Comparison of ENCODE assay signal across 8 mouse cellular contexts in genomic region chr12:13129677-13130082, GRCm38 (mm10).
DNase-seq lines count a peak whose midpoint lies in the region; ATAC-seq and TF ChIP-seq lines count a peak whose summit lies in the region.

No protein-coding gene starts in this region.

- no peak for TF ChIP-seq CTCF in liver, postnatal 0 days (IDR thresholded peaks at IDR 0.05; ENCODE audit: low read depth)

- WGBS in liver, postnatal 0 days (ENCODE audit: insufficient replicate concordance), result 77% methylated on average over 7 of the region's 8 CpGs
- WGBS in midbrain, embryonic 11.5 days, result 89% methylated on average over 8 of the region's 8 CpGs

- no peak for TF ChIP-seq EP300 in liver, postnatal 0 days (IDR thresholded peaks at IDR 0.05; ENCODE audit: low read depth)

- H3K27me3 ChIP-seq in liver, postnatal 0 days (ENCODE audit: insufficient read depth, low read length), result no peaks in the 10 kb centered on the region
- H3K27me3 ChIP-seq in midbrain, embryonic 11.5 days (ENCODE audit: control insufficient read depth, insufficient read depth, low read length), result no peaks in the 10 kb centered on the region

- H3K9me3 ChIP-seq in liver, postnatal 0 days (ENCODE audit: low read length), result no peaks in the 10 kb centered on the region
- no peaks in the 10 kb centered on the region for H3K9me3 ChIP-seq in midbrain, embryonic 11.5 days (ENCODE audit: control insufficient read depth, low read length)

- intact Hi-C loops in heart, postnatal 10 days (cut with DNase I), result no loop called here
- intact Hi-C loops in left cerebral cortex, postnatal 36 days (cut with DNase I), result no loop called here

- DNase-seq in 3134 (ENCODE audit: extremely low read depth, insufficient read length, low spot score) (peak; percentile 10), 3T3-L1 (ENCODE audit: low read depth, low spot score) (peak; percentile 60)
- DNase-seq in heart, postnatal 10 days, result peak; percentile 50 to 66
- DNase-seq in kidney, postnatal 25 days, result peak; percentile 83 to 87
- no peak for DNase-seq in spleen, adult 12 weeks (ENCODE audit: low spot score)
- DNase-seq in left cerebral cortex, postnatal 36 days (ENCODE audit: low spot score in 2 of 2), result no peak
- no peak for DNase-seq in liver, postnatal 0 days
- DNase-seq in midbrain, embryonic 11.5 days (ENCODE audit: low spot score, missing footprints), result no peak

- H3K9ac ChIP-seq in liver, postnatal 0 days (replicated peaks), result no peak overlapping the region
- no peak overlapping the region for H3K9ac ChIP-seq in midbrain, embryonic 11.5 days (ENCODE audit: low read length)

- ATAC-seq in liver, postnatal 0 days, result no peak
- ATAC-seq in midbrain, embryonic 11.5 days (ENCODE audit: low FRiP score), result no peak

- H3K4me1 ChIP-seq in liver, postnatal 0 days (ENCODE audit: insufficient read depth), result no peaks in the 10 kb centered on the region
- H3K4me1 ChIP-seq in midbrain, embryonic 11.5 days (ENCODE audit: control insufficient read depth, insufficient read depth, low read length), result no peaks in the 10 kb centered on the region

- H3K27ac ChIP-seq in liver, postnatal 0 days (ENCODE audit: low read depth), result no peak overlapping the region
- no peak overlapping the region for H3K27ac ChIP-seq in midbrain, embryonic 11.5 days (ENCODE audit: low read depth, low read length)

- no peaks in the 10 kb centered on the region for H3K36me3 ChIP-seq in liver, postnatal 0 days (replicated peaks; ENCODE audit: insufficient read depth, low read length)
- no peaks in the 10 kb centered on the region for H3K36me3 ChIP-seq in midbrain, embryonic 11.5 days (ENCODE audit: control insufficient read depth, insufficient read depth, low read length)

- no peak overlapping the region for H3K4me3 ChIP-seq in liver, postnatal 0 days (ENCODE audit: low read depth, low read length)
- H3K4me3 ChIP-seq in midbrain, embryonic 11.5 days (ENCODE audit: low read depth, low read length), result no peak overlapping the region

- no peak overlapping the region for H3K4me2 ChIP-seq in liver, postnatal 0 days (ENCODE audit: low read depth, low read length)
- H3K4me2 ChIP-seq in midbrain, embryonic 11.5 days, result no peak overlapping the region

Comparison
In these comparisons a context has a peak if more than half of its experiments do, and no peak if none do; other contexts are left out.
1. DNase-seq: peak in 3134 (single experiment), 3T3-L1 (single experiment), heart, postnatal 10 days (2 of 2) and kidney, postnatal 25 days (2 of 2); none in spleen, adult 12 weeks (single experiment), left cerebral cortex, postnatal 36 days (0 of 2), liver, postnatal 0 days (single experiment) and midbrain, embryonic 11.5 days (single experiment).